Mouse (Mus musculus) spleen, postnatal 36 days (tissue): ENCODE results near the gene Eif5a.
A peak's percentile ranks its signal among the peaks of the same experiment; 100 is the strongest.

Experiments
- DNase-seq, 2 experiments: peaks; one replicate each; pipeline ENCODE4 v3.0.0; 2022; ENCODE audit warnings: low spot score in 2 of 2, mixed read lengths in 1 of 2

Eif5a gene

DNA sequence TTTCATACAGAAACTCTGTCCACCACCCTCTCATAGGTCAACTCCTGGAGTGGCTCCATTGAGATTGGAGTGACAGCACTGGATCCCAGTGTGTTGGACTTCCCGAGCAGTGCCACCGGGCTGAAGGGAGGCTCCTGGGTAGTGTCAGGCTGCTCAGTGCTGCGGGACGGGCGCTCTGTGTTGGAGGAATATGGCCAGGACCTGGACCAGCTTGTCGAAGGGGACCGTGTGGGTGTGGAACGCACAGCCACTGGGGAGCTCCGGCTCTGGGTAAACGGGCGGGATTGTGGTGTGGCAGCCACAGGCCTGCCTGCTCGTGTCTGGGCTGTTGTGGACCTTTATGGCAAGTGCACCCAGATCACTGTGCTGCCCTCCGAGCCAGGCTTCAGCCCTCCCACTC lies 18.8 kb downstream of the Eif5a start:
- no peak for DNase-seq

DNA sequence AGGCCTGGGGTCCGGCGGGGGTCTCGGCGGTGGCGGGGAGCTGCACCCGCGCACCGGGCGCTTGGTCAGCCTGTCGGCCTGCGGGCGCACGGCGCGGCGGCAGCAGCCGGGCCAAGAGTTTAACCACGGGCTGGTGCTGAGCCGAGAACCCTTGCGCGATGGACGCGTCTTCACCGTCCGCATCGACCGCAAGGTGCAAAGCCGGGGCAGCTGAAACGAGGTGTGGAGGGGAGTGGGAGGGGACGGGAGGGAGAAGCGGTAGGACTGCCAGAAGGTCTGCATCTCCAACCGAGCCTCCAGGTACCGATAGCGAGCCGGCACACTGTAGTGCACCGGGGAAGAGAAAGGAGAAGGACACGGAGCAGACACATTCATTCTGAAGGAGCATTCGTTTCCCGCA lies 19.8 kb downstream of the Eif5a start:
- no peak for DNase-seq

DNA sequence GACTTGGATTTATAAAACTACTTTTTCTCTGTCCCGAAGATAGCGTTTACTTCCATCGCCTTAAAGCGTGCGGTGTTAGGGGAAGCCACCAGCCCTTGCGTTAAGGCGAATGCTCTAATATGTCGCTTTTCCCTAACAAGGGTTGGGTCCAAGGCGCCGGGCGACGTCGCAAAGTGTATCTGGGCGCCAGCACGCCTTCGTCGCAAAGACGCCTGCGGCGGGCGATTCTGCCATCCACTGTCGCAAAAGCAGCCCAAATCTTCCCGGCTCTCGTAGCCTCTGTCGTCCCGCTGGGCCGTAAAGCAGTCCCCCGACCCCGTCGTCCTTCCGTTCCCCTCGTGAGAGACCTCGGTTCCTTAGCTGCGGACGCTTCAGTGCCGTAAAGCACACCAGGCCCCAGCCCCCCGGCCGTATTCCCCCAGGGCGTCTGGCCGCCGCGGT lies 20.3 kb downstream of the Eif5a start:
- DNase-seq: peak; percentile 95

DNA sequence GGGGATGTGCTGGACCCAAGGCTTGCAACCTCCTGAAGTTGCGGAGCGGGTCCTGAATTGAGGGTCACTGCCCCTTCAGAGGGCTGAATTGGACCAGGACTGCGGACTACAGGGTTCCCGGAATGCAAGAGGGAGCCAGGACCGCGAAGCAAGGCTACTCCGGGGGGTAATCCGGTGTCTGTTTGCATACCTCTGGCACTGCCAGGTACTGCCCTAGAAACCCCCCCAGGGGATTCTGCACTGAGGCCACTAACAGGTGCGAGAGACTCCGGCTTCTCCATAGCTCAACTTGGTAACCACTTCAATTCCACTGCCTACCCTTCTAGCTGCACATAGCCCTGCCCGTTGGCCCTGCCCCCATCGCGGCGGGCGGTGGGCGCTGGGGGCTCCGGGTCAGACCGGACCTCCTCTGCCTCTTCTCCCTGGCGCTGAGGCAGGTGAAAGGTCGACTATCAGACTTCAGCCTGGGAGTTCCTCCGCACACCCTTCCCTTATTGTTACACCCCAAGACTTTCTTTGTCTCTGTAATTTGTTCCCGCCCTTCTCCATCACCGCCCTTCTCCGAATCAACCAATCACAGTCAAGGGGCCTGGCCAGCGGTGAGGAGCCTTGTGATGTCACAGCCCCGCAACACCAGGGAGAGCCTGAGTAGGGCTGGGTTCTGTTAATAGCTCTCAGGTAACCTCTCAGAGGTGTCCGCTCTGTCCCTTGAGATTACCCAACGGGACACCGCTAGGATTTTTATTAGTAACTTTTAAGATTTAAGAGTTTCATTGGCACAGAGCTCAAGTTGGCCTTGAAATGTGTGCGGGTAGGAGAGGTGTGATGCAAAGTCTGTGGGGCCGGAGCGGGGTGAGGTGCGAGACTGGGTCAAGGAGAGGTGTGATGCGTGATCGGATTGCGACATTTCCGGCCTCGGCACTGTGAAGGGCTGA lies 21.0 kb downstream of the Eif5a start, which contains the start of the genes 2810408A11Rik and Neurl4:
2810408A11Rik (minus strand) TSS at position 517 of the 935 bp plus-strand sequence.
Neurl4 (plus strand) TSS at position 602 of the 935 bp plus-strand sequence.
- peak; percentile 94 to 95 for DNase-seq

DNA sequence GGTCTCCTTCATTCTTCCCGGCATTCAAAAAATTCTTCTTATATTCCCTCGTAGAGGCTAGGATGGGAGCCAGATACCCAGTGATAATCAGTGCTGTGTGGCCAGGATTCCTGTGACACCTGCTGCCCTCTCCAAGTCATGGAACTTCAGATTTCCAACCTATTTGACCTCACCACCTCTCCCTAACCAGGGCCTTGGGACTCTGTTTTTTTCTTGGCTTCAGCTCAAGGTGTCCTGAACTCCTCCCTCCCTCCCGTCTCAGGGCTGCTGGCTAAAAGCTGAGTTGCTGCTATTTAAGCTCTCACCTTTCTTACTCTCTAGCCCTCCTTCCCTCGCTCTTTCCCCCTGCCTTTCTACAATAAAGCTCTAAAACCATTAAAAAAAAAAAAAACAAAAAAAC lies 21.9 kb downstream of the Eif5a start:
- DNase-seq: no peak

- DNase-seq: peak; percentile 70 to 74
These were observed 26.5 kb downstream of the Eif5a start, which contains the start of gene Acap1 for GRCm38 (mm10) chr11:69895291-69895690. Gene Acap1 (minus strand): TSS chr11:69895539.

- peak; percentile 92 for DNase-seq
These were observed 27.1 kb downstream of the Eif5a start for GRCm38 (mm10) chr11:69894671-69895070.

DNA sequence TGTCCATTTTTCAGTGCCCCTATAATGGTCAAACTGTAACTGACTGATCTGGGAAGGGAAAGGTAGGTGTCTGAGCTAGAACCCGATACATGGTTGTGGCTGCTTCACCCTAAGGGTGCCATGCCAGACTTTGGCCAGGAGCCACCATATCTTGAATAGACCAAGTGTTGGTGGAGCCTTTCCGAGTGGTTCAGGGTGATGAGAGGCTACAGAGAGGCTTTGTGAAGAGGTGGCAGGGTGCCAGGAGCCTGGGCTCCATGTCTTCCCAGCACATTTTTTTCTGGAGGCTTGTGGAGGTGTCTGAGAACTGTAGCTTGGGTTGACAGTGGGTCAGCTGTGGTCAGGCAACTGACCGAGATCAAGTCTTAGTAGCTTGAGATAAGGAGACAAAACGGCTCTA lies 30.3 kb downstream of the Eif5a start:
- peak in 1 of 2 experiments; percentile 45 for DNase-seq

GRCm38 (mm10) chr11:69886907-69887635 lies 34.7 kb downstream of the Eif5a start:
- DNase-seq: no peak

- DNase-seq: no peak
These were observed 37.1 kb downstream of the Eif5a start for GRCm38 (mm10) chr11:69884663-69885062.

DNA sequence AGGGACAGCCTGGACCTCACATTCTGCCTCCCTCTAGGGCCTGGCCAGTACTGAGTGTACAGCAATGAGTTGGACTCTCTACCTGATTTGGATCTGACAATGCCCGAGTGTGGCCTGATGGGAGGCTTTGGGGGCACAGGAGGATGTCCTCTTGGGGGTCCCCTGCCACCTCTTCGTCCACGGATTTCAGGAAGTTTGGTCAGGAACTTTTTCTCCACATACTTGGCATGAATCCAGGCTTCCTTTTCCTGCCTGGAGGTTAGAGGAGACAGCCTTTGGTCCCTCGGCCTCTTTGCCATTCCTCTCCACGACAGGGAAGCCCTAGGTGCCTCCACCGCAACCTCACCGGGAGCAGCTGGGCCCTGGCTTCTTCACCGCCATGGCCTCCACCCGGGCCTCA lies 37.5 kb downstream of the Eif5a start:
- DNase-seq: no peak

- DNase-seq: no peak
These were observed 38.1 kb downstream of the Eif5a start for GRCm38 (mm10) chr11:69883527-69884151.

DNA sequence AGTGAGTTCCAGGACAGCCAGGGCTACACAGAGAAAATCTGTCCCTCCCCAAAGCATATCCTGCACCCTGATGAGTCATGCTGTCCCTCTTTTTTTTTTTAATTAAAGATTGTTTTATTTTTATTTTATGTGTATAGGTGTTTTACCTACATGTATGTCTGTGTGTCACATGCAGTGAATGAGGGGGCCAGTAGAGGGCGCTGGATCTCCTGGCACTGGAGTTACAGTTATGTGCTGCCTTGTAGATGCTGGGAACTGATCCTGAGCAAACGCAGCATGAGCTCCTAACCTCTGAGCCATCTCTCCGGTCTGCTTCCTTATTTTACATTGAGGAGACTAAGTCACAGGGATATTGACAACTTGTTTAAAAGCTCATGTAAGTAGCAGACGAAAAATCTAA lies 38.7 kb downstream of the Eif5a start:
- DNase-seq: peak in 1 of 2 experiments; percentile 63

- DNase-seq: no peak
These were observed 39.7 kb downstream of the Eif5a start for GRCm38 (mm10) chr11:69881787-69882670.

DNA sequence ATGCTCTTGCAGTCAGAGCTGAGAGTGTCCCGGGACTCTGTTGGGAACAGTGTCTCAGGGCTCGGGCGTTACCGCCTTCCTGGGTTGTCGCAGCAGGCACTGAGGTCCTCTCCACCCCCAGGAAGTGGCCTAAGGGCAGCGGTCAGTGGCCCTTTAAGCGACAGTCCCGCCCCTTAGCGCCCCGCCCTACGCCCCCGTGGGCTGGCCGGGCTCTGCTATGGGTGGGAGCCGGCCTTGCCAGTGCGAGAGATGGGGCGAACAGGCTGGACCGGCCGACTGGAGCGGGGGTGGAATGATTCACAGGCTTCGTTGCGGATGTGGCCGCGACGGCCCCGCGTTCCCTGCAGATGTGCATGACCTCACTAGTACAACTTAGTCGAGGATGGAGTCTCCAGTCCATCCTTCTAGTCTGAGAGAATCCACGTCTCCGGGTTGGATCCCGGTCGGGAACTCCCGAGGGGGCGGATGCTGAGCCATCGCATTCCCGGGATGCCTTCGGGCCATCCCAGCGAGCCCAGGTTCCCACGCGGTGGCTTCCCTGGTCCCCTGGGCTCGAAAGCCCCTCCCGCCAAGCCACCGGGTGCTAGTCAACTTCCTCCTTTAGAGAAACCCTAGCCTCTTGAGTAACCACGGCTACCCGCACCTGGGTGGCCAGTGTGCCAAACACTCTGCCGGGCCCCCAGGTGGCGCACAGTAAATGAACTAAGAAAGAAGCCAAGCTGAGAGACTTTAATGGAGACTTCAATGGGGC lies 40.7 kb downstream of the Eif5a start, which contains the start of gene Kctd11:
Kctd11 (minus strand) TSS at position 554 of the 751 bp plus-strand sequence.
- DNase-seq: peak; percentile 90 to 93

GRCm38 (mm10) chr11:69880506-69880852 lies 41.3 kb downstream of the Eif5a start:
- peak; percentile 74 to 81 for DNase-seq

DNA sequence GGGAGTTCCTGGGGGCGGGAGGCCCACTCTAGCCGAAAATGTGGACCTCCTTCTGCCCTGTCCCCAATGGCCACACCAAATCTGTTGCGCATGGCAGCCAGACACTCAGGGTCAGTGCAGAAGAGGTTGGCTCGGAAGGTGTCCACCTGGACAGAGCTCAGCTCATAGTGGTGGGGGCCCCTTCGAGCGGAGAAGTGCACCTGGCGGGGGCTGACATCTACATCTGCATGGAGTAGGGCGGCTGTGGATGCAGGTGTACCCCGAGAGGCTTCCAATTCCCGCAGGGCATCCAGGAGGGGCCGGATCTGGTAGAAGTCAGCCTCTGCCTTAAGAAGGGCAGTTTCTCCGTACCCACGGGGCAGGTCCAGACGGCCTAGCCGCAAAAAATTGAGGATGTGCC lies 42.0 kb downstream of the Eif5a start:
- no peak for DNase-seq

DNA sequence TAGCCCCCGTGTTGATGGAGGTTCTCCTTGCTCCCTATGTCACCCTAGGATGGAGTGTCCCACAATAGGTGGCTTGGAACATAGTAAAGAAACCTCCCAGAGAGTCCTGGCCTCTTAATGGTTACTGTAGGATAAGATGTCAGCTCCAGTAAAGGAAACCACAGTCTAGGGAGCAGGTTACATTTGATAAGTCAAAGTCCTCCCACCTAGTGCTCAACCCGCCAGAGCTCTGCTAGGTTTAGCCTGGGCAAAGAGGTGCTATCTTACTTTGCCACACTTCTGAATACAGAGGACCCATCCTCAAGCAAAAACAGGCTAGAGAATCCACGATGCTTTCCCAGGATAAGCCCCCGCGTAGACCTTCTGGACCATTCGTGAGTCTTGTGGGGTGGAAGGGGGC lies 42.8 kb downstream of the Eif5a start:
- no peak for DNase-seq

DNA sequence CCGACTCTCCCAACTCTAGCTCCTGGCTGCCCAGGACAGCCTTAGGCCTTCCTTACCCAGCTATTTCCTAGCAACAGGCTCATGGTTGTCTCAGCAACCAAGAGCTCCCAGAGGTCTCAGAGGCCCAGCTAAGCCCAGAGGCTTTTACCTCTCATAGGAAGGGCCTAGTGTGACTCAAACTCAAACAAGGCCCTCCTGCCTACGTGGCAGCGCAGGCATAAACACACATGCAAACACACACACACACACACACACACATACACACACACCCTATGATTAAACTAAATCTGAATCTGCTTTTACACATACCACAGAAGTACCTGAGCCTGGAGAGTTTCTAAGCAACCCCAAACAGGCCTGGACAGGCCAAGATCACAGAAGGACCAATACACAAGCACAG lies 43.4 kb downstream of the Eif5a start:
- no peak for DNase-seq

DNA sequence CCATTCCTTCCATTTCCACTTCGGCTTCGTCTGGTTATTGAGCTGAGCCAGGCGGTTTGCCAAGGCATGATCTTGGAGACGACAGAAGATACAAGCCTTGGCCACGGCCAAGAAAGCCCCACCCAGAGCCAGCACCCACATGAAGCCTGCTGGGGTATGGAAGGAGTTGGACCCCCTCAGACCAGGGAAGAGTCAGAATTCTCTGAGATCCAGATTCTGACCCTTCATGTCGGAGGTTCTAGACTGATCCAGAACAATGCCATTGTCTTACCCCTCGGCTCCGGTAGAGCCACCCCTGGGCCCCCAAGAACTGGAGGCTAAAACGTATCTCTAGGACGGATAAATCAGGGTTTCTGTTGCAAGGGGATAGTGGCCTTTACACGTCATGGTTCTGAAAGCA lies 43.9 kb downstream of the Eif5a start, which contains the start of gene Tmem95:
Tmem95 (minus strand) TSS at position 141 of the 400 bp plus-strand sequence.
- no peak for DNase-seq
